Mouse (Mus musculus): ENCODE results near the gene Atraid.
A peak's percentile ranks its signal among the peaks of the same experiment; 100 is the strongest.

- TF ChIP-seq CHD2 (IDR thresholded peaks at IDR 0.05; ENCODE audit: low read depth, low read length), result no peak
- no peak for TF ChIP-seq ZNF384 (IDR thresholded peaks at IDR 0.05; ENCODE audit: low read depth, low read length)
- no peak for TF ChIP-seq HCFC1 (IDR thresholded peaks at IDR 0.05; ENCODE audit: borderline replicate concordance, insufficient read depth, low read length)
- no peak for TF ChIP-seq ZC3H11A (IDR thresholded peaks at IDR 0.05; ENCODE audit: borderline replicate concordance, low read depth, low read length)
- TF ChIP-seq MAFK (IDR thresholded peaks at IDR 0.05; ENCODE audit: insufficient read depth, low read depth, low read length), result peak; percentile 39
Observed at GRCm38 (mm10) chr5:31080059-31080794, 32.1 kb downstream of the Atraid start.
